Mouse (Mus musculus) layer of hippocampus, adult 2 months (tissue): ENCODE data around the gene Antxr2. TPM values are rescaled to one million over a fixed set of nuclear protein-coding genes. Genes with fewer than 3 reads are reported as not detected.

ENCODE experiments used
- DNase-seq, 2 experiments: peaks; one replicate each; pipeline ENCODE4 v3.0.0; 2022; ENCODE audit warnings: low spot score in 2 of 2
- H3K27ac ChIP-seq: fragments of 200-600 bp; 2 replicates; pipeline ENCODE4 v1.8.1; 2022
- H3K4me3 ChIP-seq: fragments of 200-600 bp; 2 replicates; pipeline ENCODE4 v1.8.1; 2022; ENCODE audit warnings: mild to moderate bottlenecking
- CTCF ChIP-seq: fragments of 200-600 bp; conservative IDR thresholded peaks from 2 replicates; pipeline ENCODE4 v1.8.1; 2022; ENCODE audit warnings: antibody characterized with exemption, mild to moderate bottlenecking, moderate library complexity
- total RNA-seq, 2 experiments: library from RNA; stranded (reverse); gene quantifications; 2 replicates each; pipeline ENCODE4 v1.2.3; 2021

Gene Antxr2
- total RNA-seq, 2 experiments from 2014 or later: 1.9 to 2.0 TPM

GRCm38 (mm10) chr5:97835418-97835817 is 195.4 kb downstream of the Antxr2 start:
- no peak for DNase-seq
- Histone ChIP-seq H3K27ac (no peak overlapping the region), H3K4me3 (no peak overlapping the region)
- no peak for TF ChIP-seq CTCF

DNA sequence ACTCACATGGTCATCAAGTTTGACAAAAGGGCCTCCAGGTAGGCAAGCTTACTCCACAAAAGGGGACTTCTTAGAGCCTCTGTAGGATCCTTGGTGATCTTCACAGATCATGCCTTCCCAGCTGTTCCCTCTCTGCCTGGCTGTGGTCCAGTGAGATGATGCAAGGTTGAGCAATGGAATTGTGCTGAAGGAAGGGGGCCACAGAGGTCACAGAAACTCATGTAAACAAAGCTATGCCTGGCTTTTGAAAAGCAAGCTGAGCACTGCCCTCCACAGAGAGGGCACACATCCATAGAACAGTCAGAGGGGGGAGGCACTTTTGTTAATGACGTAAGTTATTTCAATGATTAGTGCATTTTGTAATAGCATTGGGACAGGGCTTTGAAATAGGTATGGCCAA is 196.1 kb downstream of the Antxr2 start:
- no peak overlapping the region for H3K27ac ChIP-seq
- TF ChIP-seq CTCF: no peak
- H3K4me3 ChIP-seq: no peak overlapping the region
- no peak for DNase-seq

Other genes with a start within 250 kb of the Antxr2 start
- 10 to 100 TPM; 97.2 to 98.1 TPM for gene Prdm8, start 136.2 kb upstream of the Antxr2 start, total RNA-seq
- 1 to 10 TPM; 4.3 to 5.1 TPM for gene Fgf5, start 223.1 kb upstream of the Antxr2 start, total RNA-seq